Mouse (Mus musculus) frontal cortex, adult (tissue): ENCODE measurements at regions not wholly inside any gene's neighbourhood (a gene's known extent, or its start where the extent isn't known, plus 50 kb on each side); places are given as distances from the start of the nearest gene placed in this dataset.
"Not testable (repeated sequence)": the region's sequence is repeated elsewhere in the genome, so short reads cannot be mapped to it uniquely, and the experiment has no call there.

Experiments
- ATAC-seq: cut with Nextera tagmentation; 2 replicates; pipeline ENCODE4 v1.9.2; 2017; ENCODE audit warnings: mild to moderate bottlenecking, moderate library complexity, mixed read lengths; ENCODE audit not compliant: low TSS enrichment

DNA sequence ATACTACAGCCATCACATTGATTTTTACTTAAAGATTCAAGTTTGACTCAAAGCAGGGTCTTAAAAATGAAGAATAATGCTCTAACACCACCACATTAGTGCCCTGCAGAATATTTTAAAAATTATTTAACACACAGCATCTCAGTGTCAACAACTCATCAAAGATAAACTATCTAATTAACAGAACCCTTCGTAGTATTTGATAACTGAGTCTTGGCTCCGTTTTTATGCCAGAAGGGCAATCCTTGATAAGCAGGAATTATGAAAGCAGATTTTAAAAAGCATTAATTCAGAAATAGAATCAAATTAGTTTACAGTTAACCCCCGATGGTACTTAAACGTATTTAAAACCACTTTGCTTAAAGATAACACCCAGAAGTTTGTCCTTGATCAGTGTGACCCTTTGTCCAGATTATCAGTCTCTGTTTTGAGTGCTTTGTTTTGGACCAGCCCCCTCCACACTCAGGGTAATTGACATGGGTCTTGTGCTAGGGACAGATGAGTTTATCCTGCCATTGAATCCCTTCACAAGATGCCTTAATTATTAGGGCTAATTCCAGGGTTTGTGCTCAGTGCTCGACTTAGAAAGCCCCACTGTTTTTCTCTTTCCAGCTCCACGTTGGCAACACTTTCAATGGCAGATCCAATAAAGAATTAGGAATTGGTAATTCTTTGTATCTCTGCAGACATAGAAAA is 69.4 kb upstream of the Dph6 start:
- no peak for ATAC-seq

DNA sequence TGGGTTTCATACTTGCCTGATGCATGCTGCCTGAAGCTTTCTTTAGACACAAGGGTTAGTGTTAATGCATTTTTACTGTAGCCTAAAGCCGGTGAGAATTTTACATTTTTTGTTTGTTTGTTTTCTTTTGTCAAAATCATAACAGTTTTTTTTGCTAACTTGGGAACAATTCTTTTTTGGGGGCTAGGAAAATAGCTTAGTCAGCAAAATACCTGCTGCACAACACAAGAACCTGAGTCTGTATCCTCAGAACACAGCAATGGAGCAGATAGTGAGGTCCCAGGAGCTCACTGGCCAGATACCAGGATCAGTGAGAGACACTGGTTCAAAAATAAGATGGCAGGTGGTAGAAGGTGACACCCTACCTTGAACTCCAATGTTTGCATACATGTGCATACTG is 72.4 kb upstream of the Dph6 start:
- no peak for ATAC-seq

DNA sequence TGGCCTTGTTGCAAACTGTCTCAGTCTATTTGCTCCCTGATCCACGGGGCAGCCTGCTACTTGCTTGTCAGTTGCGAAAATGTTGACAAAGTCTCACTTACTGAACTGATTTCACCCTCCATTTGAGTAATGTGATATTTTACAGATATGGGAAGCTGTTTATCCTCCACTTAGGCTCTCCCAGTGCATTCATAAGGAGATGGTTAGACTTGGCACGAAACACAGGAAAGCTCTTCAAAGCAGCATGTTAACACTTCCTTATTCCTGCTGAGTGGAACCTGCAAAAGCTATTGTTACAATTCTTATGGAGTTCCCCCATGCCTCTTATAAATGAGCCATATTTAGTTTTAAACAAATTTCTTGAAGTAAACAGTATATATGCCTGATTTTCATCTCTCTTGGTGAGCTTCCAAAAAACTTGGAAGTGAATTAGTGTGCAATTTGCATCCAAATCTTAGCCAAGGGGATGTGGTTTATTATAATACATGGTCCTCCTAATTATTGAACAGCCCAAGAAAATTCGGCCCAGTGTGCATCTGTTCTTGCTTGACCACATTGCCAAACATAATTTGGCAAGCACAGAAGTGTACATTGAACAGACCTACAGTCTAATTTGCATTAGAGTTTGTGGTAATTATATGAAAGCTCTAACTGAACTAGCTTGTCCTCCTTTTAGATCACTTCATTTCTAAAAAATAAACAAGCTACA is 80.3 kb upstream of the Dph6 start:
- ATAC-seq, result no peak

DNA sequence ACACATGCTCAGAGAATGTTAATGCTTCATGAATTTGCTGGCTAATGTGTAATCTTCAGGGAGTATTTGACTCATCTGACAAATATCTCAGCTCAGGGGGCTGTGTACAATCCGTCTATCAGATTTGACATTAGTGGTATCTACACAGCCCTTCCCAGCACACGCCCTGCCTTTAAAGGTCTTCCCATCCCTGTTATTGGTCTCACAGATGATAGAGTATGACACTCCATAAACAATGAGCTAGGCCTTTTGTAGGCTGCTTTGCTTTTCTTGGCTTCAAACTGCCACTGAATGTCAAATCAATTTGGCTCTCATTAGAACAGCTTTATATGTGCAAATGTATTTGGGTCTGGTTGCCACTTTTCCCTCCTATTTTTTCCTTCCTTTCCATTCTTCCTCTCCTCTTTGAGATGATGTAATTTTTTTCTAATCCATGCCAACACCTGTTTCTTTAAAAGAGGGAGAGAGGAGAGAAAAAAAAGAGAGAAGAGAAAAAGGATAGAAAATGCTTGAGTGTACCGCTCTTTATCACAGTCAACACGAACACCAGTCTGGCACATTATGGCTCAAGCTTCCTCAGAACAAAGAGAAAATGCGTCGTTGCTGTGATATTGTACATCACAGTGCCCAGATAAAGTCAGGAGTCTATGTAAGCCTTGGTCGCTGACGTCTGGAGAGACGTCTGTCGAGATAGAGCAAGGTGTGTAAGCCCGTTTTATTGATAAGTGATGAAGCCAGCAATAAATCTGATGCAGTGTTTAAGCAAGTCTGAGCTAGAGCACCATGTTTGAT is 84.9 kb upstream of the Dph6 start:
- no peak for ATAC-seq

DNA sequence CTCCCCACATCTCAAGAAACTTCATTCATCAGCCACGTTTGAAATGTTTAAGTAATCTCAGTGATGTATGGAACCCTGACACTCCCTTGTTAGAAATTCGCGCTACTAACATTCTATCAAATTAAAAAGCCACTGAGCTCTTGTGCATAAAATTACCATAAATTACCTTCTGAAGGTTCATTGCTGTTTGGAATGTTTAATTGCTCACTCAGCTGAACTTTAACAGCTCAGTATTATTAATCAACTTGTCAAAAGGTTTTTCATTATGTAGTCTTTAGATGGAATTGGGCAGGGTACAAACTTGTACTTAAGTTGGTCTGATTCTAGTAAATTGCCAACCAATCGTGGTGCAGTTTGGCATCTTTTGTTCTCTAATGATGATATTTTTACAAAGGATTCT is 108.5 kb upstream of the Dph6 start:
- no peak for ATAC-seq

DNA sequence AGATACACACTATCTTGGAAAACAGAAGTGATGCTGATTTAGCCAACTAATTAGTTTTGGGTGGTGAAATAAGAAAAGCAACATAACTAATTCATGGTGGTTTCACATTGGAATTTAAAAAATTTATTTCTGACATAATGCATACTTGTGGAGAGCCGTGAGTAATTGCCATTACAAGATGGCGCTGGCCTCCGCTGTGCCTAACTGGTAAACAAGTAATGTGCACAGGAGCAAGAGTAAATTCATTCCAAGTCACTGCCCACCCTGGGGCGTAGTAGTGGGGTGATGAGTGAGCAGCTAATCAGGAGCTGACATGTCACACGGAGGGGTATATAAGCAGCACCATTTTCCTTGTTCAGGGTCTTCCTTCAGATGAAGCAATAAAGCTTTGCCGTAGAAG is 119.0 kb upstream of the Dph6 start:
- ATAC-seq, result not testable (repeated sequence)

DNA sequence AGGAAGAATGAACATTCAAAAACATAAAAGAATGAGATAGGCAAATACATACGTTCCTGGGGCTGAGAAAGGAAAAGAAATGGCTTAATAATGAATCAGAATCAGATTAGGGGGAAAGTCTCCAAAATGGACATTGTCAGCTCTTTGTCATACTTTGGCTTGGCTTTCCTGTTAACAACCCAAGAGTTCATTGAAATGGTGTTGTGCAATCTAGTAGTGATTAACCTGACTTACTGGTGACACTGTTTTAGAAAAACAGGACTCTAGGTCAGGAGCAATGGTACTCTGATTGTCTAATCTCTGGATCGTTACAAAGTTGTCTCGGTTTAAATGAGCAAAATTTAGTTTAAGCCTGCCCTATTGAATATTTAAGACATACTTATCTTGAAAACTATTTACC is 119.5 kb upstream of the Dph6 start:
- no peak for ATAC-seq

DNA sequence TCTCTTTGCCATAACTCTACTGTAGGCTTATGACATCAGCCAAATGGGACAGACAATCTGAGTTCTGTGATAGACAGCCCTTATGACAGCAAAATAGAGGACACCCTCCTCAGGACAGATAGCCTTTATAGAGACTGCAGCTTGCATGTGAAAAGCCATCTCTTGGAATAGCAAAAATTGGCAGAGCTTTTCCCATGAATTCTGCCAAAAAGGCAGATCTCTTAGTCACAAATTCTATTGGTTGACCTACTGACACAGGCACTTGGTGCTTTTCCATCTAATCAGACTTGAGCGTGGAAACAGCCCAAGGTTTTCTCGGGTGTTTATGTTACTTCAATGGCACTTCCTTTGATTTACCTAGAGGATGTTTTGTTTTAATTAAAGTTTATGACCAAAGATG is 120.8 kb upstream of the Dph6 start:
- no peak for ATAC-seq

DNA sequence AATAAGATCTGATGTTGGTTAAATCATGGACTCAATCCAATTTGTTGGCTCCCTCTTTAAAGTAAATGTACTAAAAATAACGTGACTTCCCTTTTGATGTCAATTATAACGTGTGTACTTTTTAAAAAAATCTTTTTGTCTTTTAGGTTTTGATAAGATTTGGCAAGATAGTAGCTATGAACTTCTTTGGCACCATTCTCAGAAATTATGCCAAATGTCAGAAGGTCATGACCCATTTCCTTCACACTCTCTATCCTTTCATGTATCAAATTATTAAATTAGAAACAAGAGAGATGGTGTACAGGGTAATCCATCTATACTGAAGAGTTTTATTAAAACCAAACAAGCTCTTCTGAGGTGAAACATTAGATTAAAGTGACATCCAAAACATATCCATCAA is 121.4 kb upstream of the Dph6 start:
- no peak for ATAC-seq

DNA sequence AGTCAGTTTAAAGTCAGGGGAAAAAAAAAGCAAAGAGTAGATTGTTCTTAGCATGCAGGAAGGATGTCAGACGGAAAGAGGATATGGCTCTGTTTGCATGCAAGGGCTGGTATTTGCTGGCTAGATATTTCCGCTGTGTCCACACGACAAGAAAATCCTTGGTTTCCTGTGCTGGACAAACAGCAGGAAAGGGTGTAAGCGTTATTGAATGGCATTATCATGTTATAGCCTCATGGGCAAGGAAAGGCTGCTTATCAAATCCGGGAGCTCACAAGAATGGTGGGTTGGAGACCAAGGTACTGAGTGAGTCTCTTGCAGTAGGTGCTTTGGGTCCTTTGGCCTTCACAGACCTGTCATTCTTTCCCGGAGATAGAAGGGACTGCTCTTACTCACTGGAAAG is 127.7 kb upstream of the Dph6 start:
- no peak for ATAC-seq

DNA sequence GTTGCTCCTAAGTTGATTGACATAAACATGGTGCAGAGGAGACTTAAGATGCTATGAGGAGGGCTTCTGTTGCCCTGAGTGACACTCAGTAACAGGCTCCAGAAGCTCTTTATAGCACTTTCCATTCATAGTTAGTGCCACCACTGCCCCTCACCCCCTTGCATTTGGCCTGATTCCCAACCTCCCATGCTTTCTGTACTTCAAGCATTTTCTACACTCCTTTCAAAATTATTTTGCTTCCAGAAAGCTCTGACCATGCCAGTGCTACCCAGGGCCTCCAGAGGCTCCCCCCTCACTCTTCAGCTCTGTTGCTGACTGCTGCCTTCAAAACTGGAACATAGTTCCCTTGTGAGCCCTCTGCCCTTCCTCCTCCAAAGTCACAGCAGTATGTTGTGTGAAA is 129.4 kb upstream of the Dph6 start:
- no peak for ATAC-seq

DNA sequence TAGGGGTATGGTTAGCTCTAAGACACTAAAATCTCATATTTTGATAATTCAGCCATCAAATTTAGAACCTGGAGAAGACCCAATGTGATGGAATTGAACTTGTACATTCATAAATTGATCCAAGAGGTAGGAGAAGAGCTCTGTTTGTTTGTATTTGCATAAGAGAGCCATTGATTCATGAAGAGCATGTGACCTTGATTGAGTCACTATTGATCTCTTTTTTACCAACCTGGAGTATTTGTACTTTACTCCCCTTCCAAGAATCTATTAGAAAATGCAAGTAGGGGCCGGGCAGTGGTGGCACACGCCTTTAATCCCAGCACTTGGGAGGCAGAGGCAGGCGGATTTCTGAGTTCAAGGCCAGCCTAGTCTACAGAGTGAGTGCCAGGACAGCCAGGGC is 133.5 kb upstream of the Dph6 start:
- no peak for ATAC-seq

DNA sequence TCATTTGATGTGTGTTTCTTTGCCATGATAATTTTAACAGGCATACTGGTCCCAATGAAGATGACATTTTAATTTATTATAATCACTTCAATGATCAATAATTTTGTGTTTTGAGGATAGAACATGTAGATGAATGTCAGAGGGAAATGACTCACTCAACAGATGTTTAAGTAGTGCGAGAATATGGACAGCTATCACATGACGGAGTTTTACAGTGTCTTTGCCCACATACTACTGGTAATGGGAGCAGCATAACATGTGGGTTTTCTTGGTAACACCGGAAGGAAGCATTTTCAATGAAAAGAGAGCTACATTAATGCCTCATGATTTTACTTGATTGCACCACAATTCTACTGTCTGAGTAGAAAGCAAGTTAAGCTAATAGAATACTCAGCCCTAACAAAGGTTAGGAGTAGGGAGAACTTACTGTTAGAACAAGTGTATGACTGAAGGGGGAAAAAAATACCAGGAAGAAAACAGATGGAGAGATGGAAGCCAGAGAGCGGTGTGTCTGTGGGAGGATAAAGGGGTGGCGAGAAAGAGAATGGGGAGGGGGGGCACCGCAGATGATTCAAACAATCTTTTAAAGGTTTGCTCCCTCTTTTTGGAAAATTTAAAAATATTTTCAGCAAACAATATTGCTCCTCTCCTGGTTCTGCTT is 142.0 kb upstream of the Dph6 start:
- peak; percentile 76 for ATAC-seq

DNA sequence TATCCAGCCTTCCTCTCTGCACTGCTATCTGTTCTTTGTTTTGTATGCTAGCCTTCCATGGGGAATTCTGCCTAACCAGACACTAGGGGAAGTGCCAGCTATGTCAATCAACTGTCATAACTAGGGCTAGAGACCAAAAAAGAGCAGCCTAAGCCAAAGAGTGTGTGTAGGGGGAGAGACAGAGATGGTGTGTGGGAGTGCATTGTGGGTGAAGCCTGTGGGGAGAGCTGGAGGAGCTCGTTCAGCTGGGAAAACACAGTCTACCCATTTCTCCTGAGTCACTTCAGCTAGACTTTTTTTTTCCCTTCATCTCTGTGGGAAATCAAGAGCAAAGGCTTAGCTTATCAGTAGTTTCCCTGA is 142.5 kb upstream of the Dph6 start:
- ATAC-seq, result peak; percentile 98

DNA sequence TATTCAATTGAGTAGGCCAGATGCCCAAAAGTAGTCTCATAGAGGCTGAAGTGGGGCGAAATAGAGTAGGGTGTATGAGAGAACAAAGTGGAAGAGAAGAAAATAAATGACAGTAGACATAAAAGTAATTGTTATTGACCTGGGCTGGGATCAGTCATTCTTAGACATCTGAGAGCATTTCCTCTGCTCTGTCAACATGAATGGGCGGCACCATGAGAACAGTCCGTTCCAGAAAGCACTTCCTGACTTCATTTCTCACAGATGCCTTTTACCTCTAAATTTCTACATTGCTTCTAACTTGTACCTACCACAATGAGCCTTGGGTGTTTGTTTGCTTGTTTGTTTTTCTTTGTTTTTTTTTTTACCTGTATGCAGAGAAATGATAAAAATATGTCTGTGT is 148.5 kb upstream of the Dph6 start:
- ATAC-seq, result no peak

DNA sequence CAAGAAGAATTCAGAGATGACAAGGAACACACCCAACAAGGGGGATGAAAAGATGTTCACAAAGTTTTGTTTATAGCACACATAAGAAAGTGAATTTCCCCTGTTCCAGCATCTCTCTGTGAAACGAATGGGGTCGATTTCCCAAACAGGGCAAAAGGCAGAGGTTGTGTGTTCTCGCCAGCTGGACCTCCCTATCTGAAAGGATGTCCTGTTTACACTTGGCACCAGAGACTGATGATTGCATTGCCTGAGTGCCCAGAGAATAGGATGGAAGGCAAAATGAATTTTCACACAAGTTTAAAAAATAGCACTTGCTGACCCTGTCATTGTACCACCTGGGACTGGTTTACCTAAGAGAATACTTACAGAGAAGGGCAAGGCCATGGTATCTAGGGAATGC is 149.2 kb upstream of the Dph6 start:
- ATAC-seq, result no peak

DNA sequence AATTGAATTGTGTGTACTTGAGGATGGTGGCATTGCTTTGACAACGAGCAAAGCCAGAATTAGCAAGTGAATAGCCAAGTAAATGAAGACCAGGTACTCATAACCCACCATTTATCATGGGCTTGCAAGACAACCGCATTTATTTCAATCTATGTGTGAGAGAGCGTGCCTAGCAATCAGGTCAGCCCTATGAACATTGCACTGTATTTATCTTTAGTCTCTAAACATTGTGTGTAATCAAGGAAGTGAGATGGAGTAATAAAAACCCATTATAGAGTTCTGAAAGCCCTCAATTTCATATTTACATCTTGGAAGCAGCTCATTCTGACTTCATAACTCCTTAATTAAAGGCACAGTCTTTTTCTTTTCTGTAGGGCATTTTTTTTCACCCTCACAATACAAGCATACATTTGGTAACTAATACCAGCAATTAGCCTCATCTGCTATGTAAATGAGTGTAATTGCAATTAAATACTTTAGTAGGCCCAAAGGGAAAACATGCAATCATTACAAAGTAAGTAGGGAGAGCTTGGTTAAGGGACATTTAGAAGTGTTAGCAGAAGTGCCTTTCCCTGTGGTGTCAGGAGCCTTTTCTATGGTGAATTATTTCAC is 150.8 kb upstream of the Dph6 start:
- ATAC-seq, result no peak

DNA sequence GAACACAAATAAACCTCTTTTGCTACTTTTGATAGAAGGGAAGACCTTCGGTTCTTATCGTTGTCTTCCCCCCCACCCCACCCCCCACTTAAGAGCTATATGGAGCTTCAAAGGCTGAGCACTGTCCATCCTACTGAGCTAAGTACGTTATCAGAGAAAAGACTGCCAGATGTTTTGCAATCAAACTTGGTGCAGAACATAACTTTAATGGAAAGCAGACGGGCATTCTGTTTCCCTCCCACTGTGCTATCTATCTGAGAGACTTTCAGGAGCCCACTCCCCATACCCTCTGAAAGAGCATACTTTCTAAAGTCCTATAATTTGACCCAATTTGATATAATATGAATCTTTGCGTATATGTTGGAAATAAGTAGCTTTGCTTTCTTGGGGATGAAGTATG is 153.3 kb upstream of the Dph6 start:
- ATAC-seq, result no peak

DNA sequence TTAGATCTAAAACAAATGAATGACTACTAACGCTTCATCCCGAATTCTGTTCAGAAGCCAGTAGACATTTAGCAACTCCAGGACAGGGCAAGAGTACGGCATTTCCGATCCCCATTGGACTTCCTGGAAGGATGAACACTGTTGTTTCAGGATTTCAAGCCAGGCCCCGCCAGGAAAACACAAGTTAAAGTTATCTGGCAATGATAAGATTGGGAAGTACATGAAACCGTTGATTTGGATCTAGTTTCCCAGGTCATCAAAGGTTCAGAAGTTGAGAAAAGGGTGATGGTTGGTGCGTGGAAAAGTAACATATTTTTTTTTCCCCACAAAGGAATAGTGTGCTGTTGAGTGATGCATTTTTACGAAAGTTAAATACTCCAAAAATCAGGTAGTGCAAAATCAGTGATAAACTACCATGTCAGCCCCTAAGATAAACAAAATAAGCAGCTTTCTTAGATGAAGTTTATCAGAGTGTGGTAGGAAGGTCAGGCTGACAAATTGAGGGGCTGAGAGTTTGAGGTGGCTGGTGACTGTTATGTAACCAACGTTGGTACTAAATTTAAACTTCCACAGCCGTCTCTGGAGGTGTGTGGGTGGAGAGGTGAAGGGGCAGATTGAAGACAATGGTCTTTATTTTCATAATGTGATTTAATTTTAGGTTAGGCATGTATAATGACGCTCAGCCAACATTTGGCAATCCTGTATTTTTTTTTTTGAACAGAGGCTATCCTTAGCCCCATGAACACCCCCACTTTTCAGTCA is 157.6 kb upstream of the Dph6 start:
- ATAC-seq, result no peak

DNA sequence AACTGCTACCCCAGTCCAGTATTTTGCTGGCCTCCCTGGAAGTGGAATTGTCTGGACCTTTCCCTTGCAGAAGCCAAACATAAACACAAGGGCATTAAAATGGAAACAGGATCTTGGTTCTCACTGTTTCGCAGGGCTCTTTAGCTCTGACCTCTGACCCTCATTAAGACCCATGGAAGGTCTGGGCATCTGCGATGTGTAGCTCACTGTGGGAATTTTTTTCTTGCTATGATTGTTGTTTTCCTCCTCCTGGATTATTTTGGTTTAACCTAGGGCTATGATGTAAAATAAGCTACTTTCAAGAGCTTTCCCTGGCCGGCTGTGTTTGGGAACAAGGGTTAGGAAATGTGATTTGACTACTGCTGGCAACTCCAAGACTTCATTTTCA is 158.1 kb upstream of the Dph6 start:
- no peak for ATAC-seq

DNA sequence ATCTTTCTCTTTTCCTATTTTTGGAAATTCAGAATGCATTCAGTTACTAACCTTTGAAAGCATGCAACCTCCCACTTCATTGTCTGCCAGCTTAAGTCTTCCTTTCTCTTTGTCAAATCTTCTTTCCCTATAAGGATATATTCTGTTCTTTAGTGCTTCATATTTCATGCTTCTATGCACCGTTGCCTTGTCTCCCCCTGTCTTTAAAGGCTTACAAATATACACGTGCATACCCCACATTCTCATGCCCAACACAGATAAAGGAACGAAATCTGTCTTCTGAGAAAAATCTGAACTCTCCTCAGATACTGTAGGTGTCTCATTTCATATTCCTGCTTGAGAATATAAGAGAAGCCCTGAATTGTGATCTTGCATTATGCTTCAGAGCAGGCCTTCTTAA is 167.9 kb upstream of the Dph6 start:
- peak; percentile 64 for ATAC-seq
